Mouse (Mus musculus): ENCODE results near the gene Asb1. TPM values are rescaled to one million over a fixed set of nuclear protein-coding genes. Genes with fewer than 3 reads are reported as not detected.

Gene Asb1
- total RNA-seq (2022): 10 to 100 TPM; 12.8 to 16.7 (median 15.5) TPM

- DNase-seq (ENCODE audit: low spot score in 2 of 2): peak; percentile 95 to 96
Observed at GRCm38 (mm10) chr1:91540271-91540826, at the start of gene Asb1. Gene Asb1, plus strand, starts transcription at chr1:91540544.

GRCm38 (mm10) chr1:91492740-91493139 lies 47.6 kb upstream of the Asb1 start:
- DNase-seq (ENCODE audit: low spot score in 2 of 2): no peak

- no peak for DNase-seq (ENCODE audit: low spot score in 2 of 2)
Observed at GRCm38 (mm10) chr1:91493938-91494337, 46.4 kb upstream of the Asb1 start.

- peak; percentile 84 to 92 for DNase-seq (ENCODE audit: low spot score in 2 of 2)
Observed at GRCm38 (mm10) chr1:91494457-91495140, 45.7 kb upstream of the Asb1 start, which contains the start of gene Traf3ip1. Gene Traf3ip1, plus strand, starts transcription at chr1:91494647.

- no peak for DNase-seq (ENCODE audit: low spot score in 2 of 2)
Observed at GRCm38 (mm10) chr1:91495321-91495720, 45.0 kb upstream of the Asb1 start.

GRCm38 (mm10) chr1:91498579-91498978 lies 41.8 kb upstream of the Asb1 start:
- DNase-seq (ENCODE audit: low spot score in 2 of 2): no peak

- no peak for DNase-seq (ENCODE audit: low spot score in 2 of 2)
Observed at GRCm38 (mm10) chr1:91504615-91505014, 35.7 kb upstream of the Asb1 start.

- DNase-seq (ENCODE audit: low spot score in 2 of 2): no peak
Observed at GRCm38 (mm10) chr1:91514916-91515315, 25.4 kb upstream of the Asb1 start.

GRCm38 (mm10) chr1:91515642-91516041 lies 24.7 kb upstream of the Asb1 start:
- DNase-seq (ENCODE audit: low spot score in 2 of 2): no peak

GRCm38 (mm10) chr1:91523759-91524158 lies 16.6 kb upstream of the Asb1 start:
- DNase-seq (ENCODE audit: low spot score in 2 of 2): no peak

GRCm38 (mm10) chr1:91525838-91526237 lies 14.5 kb upstream of the Asb1 start:
- no peak for DNase-seq (ENCODE audit: low spot score in 2 of 2)

- DNase-seq (ENCODE audit: low spot score in 2 of 2): no peak
Observed at GRCm38 (mm10) chr1:91530166-91530565, 10.2 kb upstream of the Asb1 start.

GRCm38 (mm10) chr1:91532243-91532642 lies 8.1 kb upstream of the Asb1 start:
- DNase-seq (ENCODE audit: low spot score in 2 of 2): no peak

- no peak for DNase-seq (ENCODE audit: low spot score in 2 of 2)
Observed at GRCm38 (mm10) chr1:91532892-91533291, 7.5 kb upstream of the Asb1 start.

- DNase-seq (ENCODE audit: low spot score in 2 of 2): no peak
Observed at GRCm38 (mm10) chr1:91533483-91533882, 6.9 kb upstream of the Asb1 start.

- DNase-seq (ENCODE audit: low spot score in 2 of 2): no peak
Observed at GRCm38 (mm10) chr1:91533961-91534723, 6.2 kb upstream of the Asb1 start.

GRCm38 (mm10) chr1:91537786-91538569 lies 2.4 kb upstream of the Asb1 start:
- no peak for DNase-seq (ENCODE audit: low spot score in 2 of 2)

- DNase-seq (ENCODE audit: low spot score in 2 of 2): no peak
Observed at GRCm38 (mm10) chr1:91538570-91538929, 1.8 kb upstream of the Asb1 start.

- no peak for DNase-seq (ENCODE audit: low spot score in 2 of 2)
Observed at GRCm38 (mm10) chr1:91539246-91539645, 1.1 kb upstream of the Asb1 start.

- DNase-seq (ENCODE audit: low spot score in 2 of 2): peak; percentile 13 to 18
Observed at GRCm38 (mm10) chr1:91539704-91540270, 557 bp upstream of the Asb1 start.

GRCm38 (mm10) chr1:91541042-91541592 lies 773 bp downstream of the Asb1 start:
- no peak for DNase-seq (ENCODE audit: low spot score in 2 of 2)
